Mouse (Mus musculus): ENCODE measurements around the gene F830045P16Rik. TPM values are rescaled to one million over a fixed set of nuclear protein-coding genes. Genes with fewer than 3 reads are reported as not detected.

F830045P16Rik gene
- total RNA-seq, 2 experiments from 2014 or later, result 0.14 to 0.15 TPM

GRCm38 (mm10) chr2:129546772-129547171, 10.4 kb upstream of the F830045P16Rik start:
- DNase-seq, result no peak
- intact Hi-C loops (cut with DNase I), result no loop called here

- no peak for DNase-seq
- intact Hi-C loops (cut with DNase I), result no loop called here
Measured at GRCm38 (mm10) chr2:129545596-129545995, 9.2 kb upstream of the F830045P16Rik start.

GRCm38 (mm10) chr2:129544919-129545318, 8.5 kb upstream of the F830045P16Rik start:
- intact Hi-C loops (cut with DNase I), result no loop called here
- DNase-seq, result no peak

GRCm38 (mm10) chr2:129544448-129544847, 8.0 kb upstream of the F830045P16Rik start:
- intact Hi-C loops (cut with DNase I), result no loop called here

GRCm38 (mm10) chr2:129540036-129540435, 3.6 kb upstream of the F830045P16Rik start:
- DNase-seq, result no peak
- intact Hi-C loops (cut with DNase I), result no loop called here

More at GRCm38 (mm10) chr2:129544448-129544847, 8.0 kb upstream of the F830045P16Rik start:
- DNase-seq, result no peak

GRCm38 (mm10) chr2:129539175-129539574, 2.8 kb upstream of the F830045P16Rik start:
- DNase-seq, result no peak
- intact Hi-C loops (cut with DNase I), result no loop called here

GRCm38 (mm10) chr2:129537926-129538325, 1.5 kb upstream of the F830045P16Rik start:
- peak in 1 of 2 experiments; percentile 42 for DNase-seq
- intact Hi-C loops (cut with DNase I), result loop anchor here (1.0 kb wide), 1 partner anchor 36 kb away; no protein-coding TSS in a partner anchor

GRCm38 (mm10) chr2:129537360-129537759, 958 bp upstream of the F830045P16Rik start:
- no peak for DNase-seq
- intact Hi-C loops (cut with DNase I), result no loop called here

- intact Hi-C loops (cut with DNase I), result no loop called here
- no peak for DNase-seq
Measured at GRCm38 (mm10) chr2:129536926-129537325, 524 bp upstream of the F830045P16Rik start.

- intact Hi-C loops (cut with DNase I), result no loop called here
- no peak for DNase-seq
Measured at GRCm38 (mm10) chr2:129534886-129535591, 1.4 kb downstream of the F830045P16Rik start.

- no peak for DNase-seq
- intact Hi-C loops (cut with DNase I), result no loop called here
Measured at GRCm38 (mm10) chr2:129531890-129532289, 4.5 kb downstream of the F830045P16Rik start.

- no peak for DNase-seq
- intact Hi-C loops (cut with DNase I), result no loop called here
Measured at GRCm38 (mm10) chr2:129531102-129531501, 5.3 kb downstream of the F830045P16Rik start.

GRCm38 (mm10) chr2:129529297-129530209, 6.8 kb downstream of the F830045P16Rik start:
- intact Hi-C loops (cut with DNase I), result no loop called here
- DNase-seq, result peak; percentile 64 to 69

- intact Hi-C loops (cut with DNase I), result no loop called here
- DNase-seq, result no peak
Measured at GRCm38 (mm10) chr2:129527916-129528315, 8.5 kb downstream of the F830045P16Rik start.

GRCm38 (mm10) chr2:129526322-129526721, 10.1 kb downstream of the F830045P16Rik start:
- intact Hi-C loops (cut with DNase I), result no loop called here
- no peak for DNase-seq

- intact Hi-C loops (cut with DNase I), result no loop called here
- no peak for DNase-seq
Measured at GRCm38 (mm10) chr2:129525644-129526043, 10.8 kb downstream of the F830045P16Rik start.

GRCm38 (mm10) chr2:129518526-129518925, 17.9 kb downstream of the F830045P16Rik start:
- intact Hi-C loops (cut with DNase I), result no loop called here
- no peak for DNase-seq

- DNase-seq, result no peak
- intact Hi-C loops (cut with DNase I), result no loop called here
Measured at GRCm38 (mm10) chr2:129514923-129515920, 21.2 kb downstream of the F830045P16Rik start.

- intact Hi-C loops (cut with DNase I), result no loop called here
- no peak for DNase-seq
Measured at GRCm38 (mm10) chr2:129514401-129514667, 22.1 kb downstream of the F830045P16Rik start.
